Comparison of ENCODE assay signal across 10 mouse cellular contexts in the genomic region with DNA sequence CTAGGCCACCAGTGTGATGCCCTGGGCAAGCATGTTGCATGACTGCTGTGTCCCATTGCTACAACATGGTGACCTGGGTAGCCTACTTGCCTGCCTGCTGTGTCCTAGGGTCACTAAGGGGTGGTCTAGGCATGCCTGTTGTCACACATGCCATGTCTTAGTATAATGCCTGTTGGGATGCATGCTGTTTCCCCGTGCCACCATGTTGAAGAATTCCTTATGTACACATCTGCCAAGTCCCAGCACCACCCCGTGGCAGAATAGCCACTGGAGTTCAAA. TPM values are rescaled to one million over a fixed set of nuclear protein-coding genes. Genes with fewer than 3 reads are reported as not detected.
DNase-seq lines count a peak whose midpoint lies in the region; ATAC-seq and TF ChIP-seq lines count a peak whose summit lies in the region.
"Had no signal": no experiment of that assay in that cellular context is flagged by ENCODE, and none has a peak within 500 bp of the region (broad histone marks: within the 10 kb centered on the region; RNA-seq: fewer than 3 reads in every experiment).

No protein-coding gene starts in this region.

- intact Hi-C loops in heart, postnatal 36 days (cut with DNase I): loop anchor here (2.0 to 5.0 kb wide), 4 partner anchors 52 to 752 kb away; no protein-coding TSS in a partner anchor
- intact Hi-C loops in left cerebral cortex, postnatal 10 days (cut with DNase I): loop anchor here (2.0 to 10.0 kb wide), 4 partner anchors 177 to 754 kb away; no protein-coding TSS in a partner anchor

- ATAC-seq in heart, postnatal 0 days (ENCODE audit: insufficient read depth, low read depth): peak; percentile 16; the same call in 1 of the 2 replicates
- ATAC-seq in liver, embryonic 14.5 days (ENCODE audit: insufficient read depth): peak; percentile 13; the same call in 1 of the 2 replicates
- ATAC-seq in liver, embryonic 12.5 days: no peak; the same call in 1 of the 2 replicates
- ATAC-seq in embryonic facial prominence, embryonic 15.5 days (ENCODE audit: insufficient number of reproducible peaks, low FRiP score, low TSS enrichment, low read depth): 0 out of 2 replicates have a peak, but pooled peaks have one; percentile 26
- ATAC-seq in monocyte, adult 5-6 weeks (replicated peaks; ENCODE audit: insufficient number of reproducible peaks, low FRiP score, low TSS enrichment, poor library complexity, severe bottlenecking): 0 out of 2 replicates have a peak, but pooled peaks have one; percentile 7
- no peak for ATAC-seq in granulocyte monocyte progenitor cell, adult 5-6 weeks (replicated peaks; ENCODE audit: poor library complexity, severe bottlenecking)

- no peak overlapping the region for H3K27ac ChIP-seq in heart, postnatal 0 days (ENCODE audit: low read depth)
- no peak overlapping the region for H3K27ac ChIP-seq in liver, embryonic 14.5 days
- no peak overlapping the region for H3K27ac ChIP-seq in liver, embryonic 12.5 days
- H3K27ac ChIP-seq in embryonic facial prominence, embryonic 15.5 days (replicated peaks): no peak overlapping the region

- TF ChIP-seq CTCF in heart, postnatal 0 days (IDR thresholded peaks at IDR 0.05; ENCODE audit: low read depth): no peak
- no peak for TF ChIP-seq CTCF in liver, embryonic 14.5 days (IDR thresholded peaks at IDR 0.05; ENCODE audit: low read depth)

- 74% methylated on average over 2 of the region's 2 CpGs for WGBS in heart, postnatal 0 days
- WGBS in liver, embryonic 14.5 days (ENCODE audit: insufficient replicate concordance): 63% methylated on average over 2 of the region's 2 CpGs
- 61% methylated on average over 2 of the region's 2 CpGs for WGBS in liver, embryonic 12.5 days (ENCODE audit: insufficient replicate concordance)
- 75% methylated on average over 2 of the region's 2 CpGs for WGBS in embryonic facial prominence, embryonic 15.5 days

- H3K36me3 ChIP-seq in heart, postnatal 0 days (replicated peaks; ENCODE audit: control insufficient read depth, insufficient read depth, low read length): no peaks in the 10 kb centered on the region
- H3K36me3 ChIP-seq in liver, embryonic 14.5 days (replicated peaks; ENCODE audit: control insufficient read depth, insufficient read depth, low read depth): no peaks in the 10 kb centered on the region
- H3K36me3 ChIP-seq in liver, embryonic 12.5 days: no peaks in the 10 kb centered on the region
- H3K36me3 ChIP-seq in embryonic facial prominence, embryonic 15.5 days: no peaks in the 10 kb centered on the region
- H3K36me3 ChIP-seq: G1E had no signal

- no peak for DNase-seq in heart, postnatal 0 days (ENCODE audit: low spot score)
- DNase-seq in heart, postnatal 36 days: no peak
- DNase-seq in liver, embryonic 14.5 days (ENCODE audit: low read depth in 3 of 3, low spot score in 3 of 3): no peak
- DNase-seq in left cerebral cortex, postnatal 10 days (ENCODE audit: extremely low spot score in 1 of 2, low spot score in 2 of 2): no peak

- no peak overlapping the region for H3K4me2 ChIP-seq in heart, postnatal 0 days (ENCODE audit: low read depth, low read length)
- no peak overlapping the region for H3K4me2 ChIP-seq in liver, embryonic 14.5 days (ENCODE audit: low read depth)
- no peak overlapping the region for H3K4me2 ChIP-seq in liver, embryonic 12.5 days
- H3K4me2 ChIP-seq in embryonic facial prominence, embryonic 15.5 days (replicated peaks): no peak overlapping the region

- H3K27me3 ChIP-seq in heart, postnatal 0 days (ENCODE audit: control insufficient read depth, insufficient read depth, low read length): no peaks in the 10 kb centered on the region
- H3K27me3 ChIP-seq in liver, embryonic 14.5 days (ENCODE audit: control insufficient read depth, insufficient read depth, low read length): no peaks in the 10 kb centered on the region
- H3K27me3 ChIP-seq in liver, embryonic 12.5 days (replicated peaks): no peaks in the 10 kb centered on the region
- no peaks in the 10 kb centered on the region for H3K27me3 ChIP-seq in embryonic facial prominence, embryonic 15.5 days

- H3K9me3 ChIP-seq in heart, postnatal 0 days (replicated peaks; ENCODE audit: control insufficient read depth, low read length): no peaks in the 10 kb centered on the region
- no peaks in the 10 kb centered on the region for H3K9me3 ChIP-seq in liver, embryonic 14.5 days (ENCODE audit: control insufficient read depth, low read length)
- H3K9me3 ChIP-seq in liver, embryonic 12.5 days (replicated peaks): no peaks in the 10 kb centered on the region
- no peaks in the 10 kb centered on the region for H3K9me3 ChIP-seq in embryonic facial prominence, embryonic 15.5 days (replicated peaks)
- H3K9me3 ChIP-seq: G1E had no signal

- H3K9ac ChIP-seq in heart, postnatal 0 days (replicated peaks; ENCODE audit: low read depth, low read length): no peak overlapping the region
- H3K9ac ChIP-seq in liver, embryonic 14.5 days (replicated peaks): no peak overlapping the region
- H3K9ac ChIP-seq in liver, embryonic 12.5 days: no peak overlapping the region
- H3K9ac ChIP-seq in embryonic facial prominence, embryonic 15.5 days: no peak overlapping the region

- H3K4me1 ChIP-seq in heart, postnatal 0 days (ENCODE audit: control insufficient read depth, insufficient read depth): no peaks in the 10 kb centered on the region
- peaks cover 0 to 4% of the 10 kb centered on the region in 2 experiments; a peak in 1 of 4 replicates for H3K4me1 ChIP-seq in liver, embryonic 14.5 days (replicated peaks; ENCODE audit: control insufficient read depth in 2 of 2, insufficient read depth in 2 of 2, low read length in 1 of 2)
- H3K4me1 ChIP-seq in liver, embryonic 12.5 days: peaks cover 4% of the 10 kb centered on the region; the same call in 1 of the 2 replicates
- peaks cover 6% of the 10 kb centered on the region; the same call in 1 of the 2 replicates for H3K4me1 ChIP-seq in embryonic facial prominence, embryonic 15.5 days

- H3K4me3 ChIP-seq in heart, postnatal 0 days (ENCODE audit: low read depth, low read length): no peak overlapping the region
- H3K4me3 ChIP-seq in liver, embryonic 14.5 days (ENCODE audit: insufficient read depth in 1 of 2, low read depth in 2 of 2, low read length in 2 of 2): no peak overlapping the region
- H3K4me3 ChIP-seq in liver, embryonic 12.5 days: no peak overlapping the region
- no peak overlapping the region for H3K4me3 ChIP-seq in embryonic facial prominence, embryonic 15.5 days (replicated peaks)
- H3K4me3 ChIP-seq: myocyte had no signal

- TF ChIP-seq EP300 in heart, postnatal 0 days (IDR thresholded peaks at IDR 0.05; ENCODE audit: low read depth): no peak
- no peak for TF ChIP-seq EP300 in liver, embryonic 14.5 days (IDR thresholded peaks at IDR 0.05; ENCODE audit: low read depth)

RNA-seq across cellular contexts. Expression of a gene that starts 19.6 kb away (rescaled TPM):
- total RNA-seq in heart, postnatal 0 days (2014; rRNA removed; ENCODE audit: low replicate concordance): 11.2 and 11.9 TPM in 2 replicates
- polyA plus RNA-seq in heart, postnatal 0 days (2015; fragmentation: Nextera tagmentation; extraction: Ambion mirVana): 16.8 and 18.0 TPM in 2 replicates
- 10 to 100 TPM; 17.2 to 23.0 TPM for total RNA-seq in heart, postnatal 36 days (2021)
- 3.5 and 4.8 TPM in 2 replicates for polyA plus RNA-seq in liver, embryonic 14.5 days (2012; rRNA removed)
- 2.4 and 3.2 TPM in 2 replicates for polyA plus RNA-seq in liver, embryonic 14.5 days (2014; fragmentation: Nextera tagmentation; extraction: Ambion mirVana)
- 7.2 TPM in 2 replicates for polyA plus RNA-seq in liver, embryonic 12.5 days (2016; fragmentation: Nextera tagmentation; extraction: Ambion mirVana)
- polyA plus RNA-seq in embryonic facial prominence, embryonic 15.5 days (2015; fragmentation: Nextera tagmentation; extraction: Ambion mirVana): 37.3 and 41.1 TPM in 2 replicates
- 1.2 to 3.0 TPM (median 2.1 TPM) in 3 replicates for total RNA-seq in monocyte, adult 5-6 weeks (2017)
- total RNA-seq in left cerebral cortex, postnatal 10 days (2021): 100 to 1,000 TPM; 248 to 269 TPM
- 11.1 and 14.9 TPM in 2 replicates for total RNA-seq in granulocyte monocyte progenitor cell, adult 5-6 weeks (2014; fragmentation: Nextera tagmentation)
- total RNA-seq in granulocyte monocyte progenitor cell, adult 5-6 weeks (2017): 11.8 and 13.3 TPM in 2 replicates
- polyA plus RNA-seq: G1E had no signal

Comparison
In these comparisons a context has a peak if more than half of its experiments do, and no peak if none do; other contexts are left out.
1. ATAC-seq: peak in heart, postnatal 0 days (single experiment), liver, embryonic 14.5 days (single experiment), embryonic facial prominence, embryonic 15.5 days (single experiment) and monocyte, adult 5-6 weeks (single experiment); none in liver, embryonic 12.5 days (single experiment) and granulocyte monocyte progenitor cell, adult 5-6 weeks (single experiment).
2. RNA of a gene that starts 19.6 kb away (total RNA-seq): 248 to 269 TPM in left cerebral cortex, postnatal 10 days; 17.2 to 23.0 TPM in heart, postnatal 36 days, 11.1 to 14.9 TPM in granulocyte monocyte progenitor cell, adult 5-6 weeks, 11.2 to 11.9 TPM in heart, postnatal 0 days and 1.2 to 3.0 TPM in monocyte, adult 5-6 weeks; every median in the first group is over 10 times any median in the second.